Mouse (Mus musculus): ENCODE measurements around the gene Xlr5c.
A peak's percentile ranks its signal among the peaks of the same experiment; 100 is the strongest.
"Not testable (repeated sequence)": the region's sequence is repeated elsewhere in the genome, so short reads cannot be mapped to it uniquely, and the experiment has no call there.

Gene Xlr5c

DNA sequence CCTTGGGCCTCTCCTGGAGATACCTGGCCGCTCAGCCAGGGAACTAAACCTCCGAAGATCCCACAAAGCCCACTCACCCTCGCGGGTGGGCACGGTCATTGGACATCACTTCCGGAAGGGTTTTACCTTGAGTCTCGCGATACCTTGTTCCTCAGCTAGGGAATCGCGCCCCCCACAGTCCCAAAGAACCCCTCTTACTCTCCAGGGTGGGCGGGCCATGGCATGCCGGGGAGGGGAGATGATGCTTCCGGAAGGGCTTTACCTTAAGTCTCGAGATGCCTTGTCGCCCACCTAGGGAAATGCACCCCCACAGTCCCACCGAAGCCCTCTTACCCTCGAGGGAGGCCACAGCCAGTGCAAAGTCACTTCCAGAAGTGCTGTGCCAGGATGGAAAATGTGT is at the start of gene Xlr5c, which contains the start of gene Xlr5a:
TSS of gene Xlr5c (minus strand) at position 101 of the 400 bp plus-strand sequence.
TSS of gene Xlr5a (minus strand) at position 101 of the 400 bp plus-strand sequence.
- DNase-seq (ENCODE audit: low spot score), result not testable (repeated sequence)

- DNase-seq (ENCODE audit: low spot score), result peak; percentile 74
Measured at GRCm38 (mm10) chrX:73342483-73342895, 49.7 kb upstream of the Xlr5c start, which contains the start of gene Zfp275. Gene Zfp275, plus strand, starts transcription at chrX:73342621.

DNA sequence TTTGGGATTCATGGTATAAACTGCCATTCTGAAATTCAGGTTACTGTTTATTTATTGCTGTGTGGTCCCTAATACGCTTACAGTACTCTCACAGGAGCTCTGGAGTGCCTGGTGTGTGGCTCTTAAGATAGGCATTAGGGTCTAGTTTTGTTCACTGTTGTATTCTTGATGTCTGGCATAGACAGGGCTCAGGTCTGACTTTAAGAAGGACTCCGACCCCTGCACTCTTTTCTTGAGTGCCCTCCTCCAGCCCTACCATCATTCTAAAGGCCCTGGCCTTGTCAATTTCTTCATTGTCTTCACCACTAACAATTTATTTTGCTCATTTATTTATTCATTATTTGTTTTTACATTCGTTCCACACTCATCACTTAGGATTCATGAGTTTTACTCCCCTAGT is 49.3 kb upstream of the Xlr5c start:
- no peak for DNase-seq (ENCODE audit: low spot score)

DNA sequence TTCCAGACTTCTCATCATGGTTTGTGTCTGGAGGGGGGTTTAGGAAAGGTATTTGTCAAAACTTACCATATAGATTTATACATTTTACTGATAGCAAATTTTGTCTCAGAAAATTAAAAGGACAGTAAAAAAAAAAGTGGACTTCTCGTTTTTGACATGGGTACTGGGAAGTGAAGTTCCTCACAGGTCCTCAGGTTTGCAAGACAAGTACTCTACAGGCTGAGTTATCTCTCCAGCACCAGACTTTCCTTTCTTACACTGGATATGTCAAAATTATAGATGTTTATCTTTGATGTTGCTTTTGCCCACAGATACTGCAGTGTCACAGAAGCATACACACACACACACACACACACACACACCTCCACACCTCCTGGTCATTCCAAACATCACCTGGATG is 48.7 kb upstream of the Xlr5c start:
- DNase-seq (ENCODE audit: low spot score), result no peak

GRCm38 (mm10) chrX:73336740-73337139 is 44.0 kb upstream of the Xlr5c start, which contains the start of gene Gm45015:
Gene Gm45015, minus strand, starts transcription at chrX:73336840.
- DNase-seq (ENCODE audit: low spot score), result no peak

- no peak for DNase-seq (ENCODE audit: low spot score)
Measured at GRCm38 (mm10) chrX:73333548-73333947, 40.8 kb upstream of the Xlr5c start.

DNA sequence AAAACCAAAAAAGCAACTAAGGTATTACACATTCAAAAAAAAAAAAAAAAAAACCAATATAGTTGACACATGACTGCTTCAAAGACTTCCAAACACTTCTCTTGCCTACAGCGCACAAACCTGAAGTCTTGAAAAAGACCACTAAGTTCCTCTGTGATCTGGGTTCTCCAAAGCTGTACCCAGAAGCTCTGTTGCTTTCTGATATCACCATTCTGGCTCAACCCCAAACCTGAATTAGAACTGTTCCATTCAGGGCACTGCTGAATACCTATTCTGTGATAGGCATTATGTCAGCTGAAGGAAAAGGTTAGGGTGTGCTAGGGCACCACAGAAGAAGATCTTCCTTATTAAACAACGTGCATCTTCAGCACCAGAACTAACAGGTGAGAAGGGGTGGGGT is 34.4 kb upstream of the Xlr5c start:
- no peak for DNase-seq (ENCODE audit: low spot score)

DNA sequence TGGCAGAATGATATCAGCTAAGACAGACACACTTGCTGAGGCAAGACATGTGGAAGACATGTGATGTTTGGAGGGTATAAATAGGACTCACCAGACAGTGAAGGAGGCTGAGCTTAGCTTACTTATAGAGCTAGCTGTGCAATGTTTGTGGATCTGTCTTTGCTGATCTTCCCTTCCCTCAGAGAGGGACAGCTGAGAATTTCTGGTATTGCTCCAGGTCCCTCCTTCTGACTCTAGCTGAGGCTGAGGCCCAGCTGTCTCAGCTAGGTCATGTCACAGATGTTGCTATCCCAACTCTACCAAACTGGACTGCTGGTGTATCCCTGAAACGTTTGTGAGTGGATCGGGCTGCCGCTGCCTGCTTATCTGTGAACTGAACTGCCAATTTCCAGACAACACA is 28.3 kb upstream of the Xlr5c start:
- no peak for DNase-seq (ENCODE audit: low spot score)

- peak; percentile 13 for DNase-seq (ENCODE audit: low spot score)
Measured at GRCm38 (mm10) chrX:73312522-73312921, 19.7 kb upstream of the Xlr5c start.

GRCm38 (mm10) chrX:73295745-73296144 is 3.0 kb upstream of the Xlr5c start:
- DNase-seq (ENCODE audit: low spot score), result not testable (repeated sequence)

GRCm38 (mm10) chrX:73265270-73265669 is 27.5 kb downstream of the Xlr5c start, which contains the start of gene Xlr3c:
Gene Xlr3c, minus strand, starts transcription at chrX:73265390.
- DNase-seq (ENCODE audit: low spot score), result not testable (repeated sequence)

DNA sequence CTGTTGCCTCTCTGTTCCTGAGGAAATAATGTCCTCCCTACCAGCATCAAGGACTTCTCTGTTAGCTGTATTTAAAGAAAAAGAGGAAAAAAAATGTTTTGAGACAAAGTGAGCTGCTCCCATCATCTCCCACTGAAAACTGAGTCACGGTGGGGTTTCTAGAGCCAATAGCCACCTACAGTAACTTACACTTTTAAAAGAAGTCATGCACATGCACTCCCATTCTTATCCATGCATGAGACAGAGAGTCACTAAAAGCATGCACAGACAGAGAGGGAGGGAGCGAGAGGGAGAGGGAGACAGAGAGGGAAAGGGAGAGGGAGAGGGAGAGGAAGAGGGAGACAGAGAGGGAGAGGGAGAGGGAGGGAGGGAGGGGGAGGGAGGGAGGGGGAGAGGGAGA is 30.3 kb downstream of the Xlr5c start:
- not testable (repeated sequence) for DNase-seq (ENCODE audit: low spot score)

GRCm38 (mm10) chrX:73242821-73243325 is 49.9 kb downstream of the Xlr5c start, which contains the start of gene Xlr4c:
Gene Xlr4c, minus strand, starts transcription at chrX:73243130.
- not testable (repeated sequence) for DNase-seq (ENCODE audit: low spot score)

All from urinary bladder, postnatal 14 days (tissue).